Comparison of ENCODE assay signal across 16 mouse cellular contexts in genomic region chr9:119566214-119566613, GRCm38 (mm10). TPM values are rescaled to one million over a fixed set of nuclear protein-coding genes. Genes with fewer than 3 reads are reported as not detected.
DNase-seq lines count a peak whose midpoint lies in the region; ATAC-seq and TF ChIP-seq lines count a peak whose summit lies in the region.
"Had no signal": no experiment of that assay in that cellular context is flagged by ENCODE, and none has a peak within 500 bp of the region (broad histone marks: within the 10 kb centered on the region; RNA-seq: fewer than 3 reads in every experiment).

No protein-coding gene starts in this region.

- intact Hi-C loops in left cerebral cortex, postnatal 36 days (cut with DNase I), result no loop called here

- peaks cover 3% of the 10 kb centered on the region for H3K79me2 ChIP-seq in myocyte (ENCODE audit: control insufficient read depth, insufficient read depth)

- H3K4me2 ChIP-seq in embryonic facial prominence, embryonic 13.5 days, result no peak overlapping the region
- H3K4me2 ChIP-seq in myocyte (ENCODE audit: low read depth), result no peak overlapping the region
- H3K4me2 ChIP-seq: heart, embryonic 15.5 days; hindbrain, embryonic 12.5 days; midbrain, embryonic 11.5 days had no signal

- H3K27me3 ChIP-seq in embryonic facial prominence, embryonic 13.5 days, result peaks cover 46% of the 10 kb centered on the region
- H3K27me3 ChIP-seq in myocyte (ENCODE audit: control insufficient read depth, insufficient read depth, insufficient read length), result no peaks in the 10 kb centered on the region

- no peak overlapping the region for H3K9ac ChIP-seq in embryonic facial prominence, embryonic 13.5 days
- H3K9ac ChIP-seq: heart, embryonic 15.5 days; hindbrain, embryonic 12.5 days had no signal

- no peak overlapping the region for H3ac ChIP-seq in myocyte (ENCODE audit: control insufficient read depth, insufficient read length)

- H3K36me3 ChIP-seq in embryonic facial prominence, embryonic 13.5 days, result no peaks in the 10 kb centered on the region
- peaks cover 3% of the 10 kb centered on the region for H3K36me3 ChIP-seq in myocyte (ENCODE audit: control insufficient read depth, insufficient read depth)
- H3K36me3 ChIP-seq: heart, embryonic 15.5 days; hindbrain, embryonic 12.5 days had no signal

- DNase-seq in kidney, postnatal 4 days, result peak; percentile 20 to 47
- no peak for DNase-seq in kidney, adult 11 months
- DNase-seq in ZHBTc4 (ENCODE audit: low read depth, low spot score), result peak; percentile 31
- no peak for DNase-seq in adrenal gland, adult (ENCODE audit: inconsistent age in 2 of 2, low spot score in 1 of 2)
- DNase-seq in left cerebral cortex, postnatal 36 days (ENCODE audit: low spot score in 2 of 2), result no peak
- DNase-seq: adrenal gland, postnatal 25 days; cerebellum, adult 8-10 months; kidney, adult 18-20 months; right cerebral cortex, adult 18-20 months had no signal

- no peak overlapping the region for H3K27ac ChIP-seq in embryonic facial prominence, embryonic 13.5 days
- H3K27ac ChIP-seq: heart, embryonic 15.5 days; hindbrain, embryonic 12.5 days had no signal

- WGBS in embryonic facial prominence, embryonic 13.5 days, result 6% methylated on average over 10 of the region's 10 CpGs

- no peak overlapping the region for H3K4me3 ChIP-seq in embryonic facial prominence, embryonic 13.5 days
- no peak overlapping the region for H3K4me3 ChIP-seq in myocyte
- H3K4me3 ChIP-seq: heart, embryonic 15.5 days; hindbrain, embryonic 12.5 days had no signal

- TF ChIP-seq POLR2A in myocyte (IDR thresholded peaks at IDR 0.05; ENCODE audit: insufficient read length, low read depth), result no peak

- H3K9me3 ChIP-seq in embryonic facial prominence, embryonic 13.5 days, result no peaks in the 10 kb centered on the region
- H3K9me3 ChIP-seq: heart, embryonic 15.5 days; hindbrain, embryonic 12.5 days had no signal

- H3K4me1 ChIP-seq in embryonic facial prominence, embryonic 13.5 days, result peaks cover 7% of the 10 kb centered on the region; the same call in 1 of the 2 replicates

- peak; percentile 34; the same call in 1 of the 2 replicates for ATAC-seq in embryonic facial prominence, embryonic 13.5 days (ENCODE audit: insufficient number of reproducible peaks, insufficient read depth, low FRiP score, low TSS enrichment, low read depth)
- ATAC-seq: CD4-positive, CD25-positive, alpha-beta regulatory T cell, adult 4 months had no signal

TF ChIP-seq in myocyte, 11 proteins besides CTCF, POLR2A, EP300 and RAD21:
- TF ChIP-seq USF1 (IDR thresholded peaks at IDR 0.05; ENCODE audit: low read depth), result no peak
- no peak for TF ChIP-seq MAX (IDR thresholded peaks at IDR 0.05; ENCODE audit: low read depth)
- TF ChIP-seq SRF (IDR thresholded peaks at IDR 0.05; ENCODE audit: control insufficient read depth, insufficient read length, low read depth), result no peak
- TF ChIP-seq TCF3 (IDR thresholded peaks at IDR 0.05; ENCODE audit: insufficient read length, low read depth), result no peak
- peak; percentile 8 for TF ChIP-seq TCF12 (IDR thresholded peaks at IDR 0.05; ENCODE audit: insufficient read depth, poor library complexity, severe bottlenecking)
- TF ChIP-seq MYOD1 (IDR thresholded peaks at IDR 0.05; ENCODE audit: control insufficient read depth in 1 of 3, insufficient read length in 2 of 3, low read depth in 2 of 3), result peak in 1 of 3 experiments; percentile 74
- TF ChIP-seq REST (IDR thresholded peaks at IDR 0.05; ENCODE audit: insufficient read depth, insufficient read length), result no peak
- no peak for TF ChIP-seq E2F4 (IDR thresholded peaks at IDR 0.05; ENCODE audit: insufficient read depth)
- TF ChIP-seq MYOG (IDR thresholded peaks at IDR 0.05; ENCODE audit: control insufficient read depth in 1 of 3, insufficient read depth in 1 of 3, insufficient read length in 2 of 3, low read depth in 2 of 3), result peak in 1 of 3 experiments; percentile 56
- TF ChIP-seq POLR2AphosphoS2 (IDR thresholded peaks at IDR 0.05; ENCODE audit: insufficient read length, low read depth), result no peak
- no peak for TF ChIP-seq CEBPB (IDR thresholded peaks at IDR 0.05; ENCODE audit: insufficient read depth, poor library complexity, severe bottlenecking)

RNA-seq across cellular contexts. Expression of gene Scn5a, which starts 12.6 kb away (rescaled TPM):
- 0.42 and 0.87 TPM in 2 replicates for polyA plus RNA-seq in embryonic facial prominence, embryonic 13.5 days (2015; fragmentation: Nextera tagmentation; extraction: Ambion mirVana)
- 30.6 TPM for polyA plus RNA-seq in myocyte (2012; fragmentation: generic; extraction: Trizol)
- 1 to 10 TPM; 2.8 to 5.4 TPM for total RNA-seq in left cerebral cortex, postnatal 36 days (2021)
- total RNA-seq: neutrophil, adult 5-6 weeks had no signal
- polyA plus RNA-seq: CD4-positive, CD25-positive, alpha-beta regulatory T cell, adult 4 months had no signal

Comparison
In these comparisons a context has a peak if more than half of its experiments do, and no peak if none do; other contexts are left out.
1. DNase-seq: peak in kidney, postnatal 4 days (2 of 2) and ZHBTc4 (single experiment); none in kidney, adult 11 months (single experiment), adrenal gland, adult (0 of 2) and left cerebral cortex, postnatal 36 days (0 of 2).
2. RNA of gene Scn5a, which starts 12.6 kb away (polyA plus RNA-seq): 30.6 TPM in myocyte (single experiment); 0.42 to 0.87 TPM in embryonic facial prominence, embryonic 13.5 days; every median in the first group is over 10 times any median in the second.